Mouse (Mus musculus) urinary bladder, postnatal 25 days (tissue): ENCODE measurements around the gene 4930562C15Rik.
A peak's percentile ranks its signal among the peaks of the same experiment; 100 is the strongest.
"Not testable (repeated sequence)": the region's sequence is repeated elsewhere in the genome, so short reads cannot be mapped to it uniquely, and the experiment has no call there.

ENCODE experiments used
- DNase-seq: peaks from one replicate; pipeline ENCODE4 v3.0.0; 2022; ENCODE audit warnings: low spot score

The 4930562C15Rik gene

DNA sequence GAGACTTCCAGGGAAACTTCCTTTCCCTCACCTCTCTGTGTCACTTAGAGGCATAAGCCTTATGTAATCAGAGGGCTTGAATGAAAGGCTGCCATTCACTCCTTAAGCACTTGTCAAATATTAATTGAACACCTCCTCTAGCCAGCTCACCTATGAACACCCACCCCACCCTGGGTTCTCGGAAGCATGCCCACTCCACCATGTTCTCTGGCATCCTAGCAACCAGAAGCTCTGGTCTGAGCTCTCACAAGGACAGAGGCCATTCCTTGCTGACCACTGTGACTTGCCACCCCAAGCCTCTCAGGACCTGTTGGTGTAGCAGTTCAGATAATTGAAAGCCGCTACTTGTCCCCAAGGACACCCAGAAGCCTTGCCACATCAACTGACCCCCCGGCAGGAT lies at the start of gene 4930562C15Rik:
TSS of gene 4930562C15Rik (plus strand) at position 226 of the 400 bp plus-strand sequence.
- no peak for DNase-seq

DNA sequence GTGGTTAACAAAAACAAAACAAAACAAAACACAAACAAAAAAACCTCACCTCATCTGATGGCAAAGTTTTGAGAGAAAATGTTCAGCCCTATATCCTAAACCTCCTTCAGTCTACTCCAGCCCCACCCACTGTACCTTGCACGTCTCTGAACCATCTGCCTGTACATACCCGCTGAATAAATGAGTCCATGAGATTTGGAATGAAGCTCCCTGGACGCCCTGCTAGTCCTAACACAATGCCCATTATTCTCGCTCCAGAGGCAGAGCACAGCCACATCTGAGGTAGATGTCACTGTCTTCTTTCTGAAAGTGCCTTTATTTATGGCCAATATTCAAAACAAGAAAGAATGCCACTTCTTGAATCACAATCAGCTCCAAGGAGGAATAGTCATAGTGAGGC lies 49.5 kb upstream of the 4930562C15Rik start:
- DNase-seq, result no peak

DNA sequence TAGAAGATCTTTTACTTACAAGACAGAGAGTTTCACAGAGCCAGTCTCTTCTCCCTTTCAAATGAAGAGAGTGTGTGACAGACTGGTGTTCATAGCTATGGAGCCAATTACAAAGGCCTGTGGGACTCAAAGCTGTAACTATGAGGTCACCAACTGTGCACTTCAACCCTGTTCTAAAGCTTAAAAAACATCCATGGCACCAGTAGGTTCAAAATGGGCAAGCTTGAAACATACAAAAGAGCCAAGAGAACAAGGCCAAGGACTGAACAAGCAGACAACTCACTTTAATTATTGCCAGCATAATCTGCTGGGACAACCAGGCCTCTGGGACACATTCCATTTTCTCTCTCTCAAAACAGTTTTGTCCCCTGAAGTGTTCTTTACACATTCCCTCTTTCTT lies 47.0 kb upstream of the 4930562C15Rik start:
- no peak for DNase-seq

DNA sequence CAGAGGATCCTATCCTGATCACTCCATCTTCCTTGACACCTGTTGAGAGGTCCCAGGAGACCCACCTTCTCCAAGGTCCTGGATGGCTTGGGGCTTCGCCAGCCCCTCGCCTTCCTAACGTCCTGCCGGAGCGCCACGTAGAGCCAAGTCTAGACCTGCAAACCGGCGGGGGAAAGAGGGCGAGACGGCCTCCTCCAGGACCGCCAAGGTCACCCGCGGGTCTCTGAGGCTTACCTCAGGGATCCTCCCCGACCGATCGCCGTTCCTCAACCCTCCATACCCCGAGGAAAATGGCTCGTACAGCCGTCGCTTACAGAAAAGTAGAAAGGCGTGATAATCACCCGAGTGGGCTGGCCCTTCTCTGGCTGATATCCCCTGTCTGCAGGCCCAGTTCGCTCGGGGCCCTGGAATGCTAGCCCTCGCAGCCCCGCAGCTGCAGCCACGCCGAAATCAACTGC lies 45.9 kb upstream of the 4930562C15Rik start:
- peak; percentile 13 for DNase-seq

DNA sequence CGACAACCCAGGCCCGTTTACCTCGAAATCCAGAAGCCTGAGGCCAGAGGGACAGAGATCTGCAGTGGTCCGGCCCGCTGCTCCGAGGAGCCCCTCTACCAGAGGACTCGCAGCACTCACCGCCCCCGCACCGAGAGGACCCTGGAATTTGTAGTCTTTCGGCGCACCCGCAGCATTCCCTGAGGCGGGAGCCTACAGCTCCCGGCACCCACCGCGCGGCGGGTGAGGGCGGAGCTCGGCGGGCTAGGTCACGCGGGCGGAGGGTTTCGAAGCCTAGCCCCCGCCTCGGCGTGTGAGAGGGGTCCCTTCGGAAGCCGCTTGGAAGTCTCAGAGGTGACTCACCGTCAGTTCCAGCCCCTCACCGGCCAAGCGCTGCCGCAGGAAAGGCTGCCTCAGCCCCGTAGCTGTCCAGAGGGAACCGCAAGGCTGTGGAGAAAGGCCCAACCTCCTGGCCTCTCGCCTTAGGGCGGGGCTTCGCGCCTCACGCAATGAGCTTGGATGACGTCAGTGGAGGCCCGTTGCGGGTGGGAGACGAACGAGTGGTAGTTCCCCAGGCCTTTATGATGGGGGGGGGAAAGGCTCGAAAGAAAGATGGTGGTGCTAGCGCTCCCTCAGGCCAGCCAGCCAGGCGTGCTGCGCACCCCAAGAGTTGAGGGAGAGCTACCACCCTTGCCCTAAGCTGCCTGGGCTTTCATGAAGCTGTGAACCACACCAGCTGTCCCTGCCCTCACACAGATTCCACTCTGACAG lies 45.2 kb upstream of the 4930562C15Rik start, which contains the start of gene Cdip1:
TSS of gene Cdip1 (minus strand) at position 483 of the 750 bp plus-strand sequence.
- DNase-seq, result peak; percentile 88

DNA sequence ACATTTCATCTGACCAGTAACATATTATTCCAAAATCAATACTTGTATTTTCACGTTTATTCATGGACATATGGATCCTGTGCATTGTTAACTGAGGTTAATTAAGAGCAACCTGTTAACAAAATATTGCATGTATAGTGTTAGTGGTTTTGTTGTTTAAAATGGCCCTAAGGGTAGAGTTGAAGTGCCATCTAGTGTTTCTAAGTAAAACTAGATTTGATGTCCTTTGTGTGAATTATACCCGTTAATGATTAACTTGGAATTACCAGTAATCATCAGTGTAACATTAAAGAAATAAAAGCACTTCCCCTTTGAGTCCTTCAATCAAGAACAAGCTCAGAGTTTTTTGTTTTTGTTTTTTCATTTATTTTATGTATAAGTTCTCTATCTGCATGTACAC lies 43.9 kb upstream of the 4930562C15Rik start:
- no peak for DNase-seq

DNA sequence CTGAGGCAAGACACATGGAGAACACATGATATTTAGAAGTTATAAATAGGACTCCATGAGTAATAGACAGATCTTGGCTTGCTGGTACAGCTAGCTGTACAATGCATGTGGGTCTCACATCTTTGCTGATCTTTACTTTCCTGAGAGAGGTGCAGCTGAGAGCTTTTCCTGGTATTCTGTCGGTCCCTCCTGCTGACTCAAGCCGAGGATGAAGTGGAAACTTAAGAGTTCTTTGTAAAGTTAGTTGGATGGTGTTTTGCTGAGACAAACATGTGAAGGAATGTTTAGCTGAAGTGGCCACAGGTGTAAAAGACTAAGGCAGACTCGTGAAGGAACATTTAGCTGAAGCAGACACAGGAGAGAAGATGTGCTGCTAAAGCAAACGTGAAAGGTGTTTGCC lies 38.6 kb upstream of the 4930562C15Rik start:
- no peak for DNase-seq

DNA sequence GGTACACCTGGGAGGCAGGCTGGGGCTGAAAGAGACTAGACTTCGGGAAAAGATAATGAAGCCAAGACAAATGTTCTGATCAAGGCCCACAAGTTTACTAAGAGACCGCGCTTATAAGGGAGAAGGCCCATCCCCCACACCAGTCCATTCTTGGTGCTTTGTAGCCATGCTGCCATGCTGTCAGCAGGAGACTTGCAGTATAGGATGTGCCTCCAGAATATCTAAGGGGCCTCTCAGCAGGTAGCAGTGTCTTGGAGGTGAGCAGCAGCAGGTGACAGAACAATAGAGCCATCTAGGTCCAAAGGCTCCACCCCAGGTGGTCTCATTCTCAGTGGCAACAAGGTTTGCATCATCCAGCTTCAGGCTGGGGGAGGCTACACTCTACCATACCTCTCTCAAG lies 16.9 kb upstream of the 4930562C15Rik start:
- no peak for DNase-seq

DNA sequence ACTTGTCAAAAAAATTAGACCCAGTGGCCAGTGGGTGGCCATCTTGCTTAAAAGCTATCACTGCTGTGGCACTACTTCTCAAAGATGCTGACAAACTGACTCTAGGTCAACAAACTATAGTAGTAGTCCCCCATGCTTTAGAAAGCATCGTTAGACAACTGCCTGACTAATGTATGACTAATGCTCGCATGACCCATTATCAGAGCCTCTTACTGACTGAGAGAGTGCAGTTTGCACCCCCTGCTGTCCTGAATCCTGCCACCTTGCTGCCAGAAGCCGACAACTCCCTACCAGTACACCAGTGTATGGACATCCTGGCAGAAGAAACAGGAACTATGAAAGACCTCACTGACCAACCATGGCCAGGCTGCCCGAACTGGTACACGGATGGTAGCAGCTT lies 10.8 kb upstream of the 4930562C15Rik start:
- not testable (repeated sequence) for DNase-seq

DNA sequence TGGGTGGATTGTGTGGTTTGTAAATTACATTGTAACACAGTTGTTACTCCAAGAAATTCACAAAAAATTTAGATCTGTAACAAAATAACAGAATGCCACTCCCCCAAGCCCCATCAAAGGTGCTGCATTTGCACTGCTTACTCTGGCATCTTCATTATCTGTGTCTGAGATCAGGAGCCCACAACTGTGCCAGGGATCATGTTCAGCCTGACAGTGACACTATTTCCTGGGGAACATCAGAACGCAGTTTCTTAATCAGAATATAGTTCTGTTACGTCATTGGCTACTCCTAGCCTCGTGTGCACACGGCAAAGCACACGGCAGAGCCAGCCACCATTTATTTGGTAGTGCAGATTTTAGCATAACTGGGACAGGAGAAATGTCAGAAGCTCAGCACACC lies 7.6 kb upstream of the 4930562C15Rik start:
- no peak for DNase-seq

DNA sequence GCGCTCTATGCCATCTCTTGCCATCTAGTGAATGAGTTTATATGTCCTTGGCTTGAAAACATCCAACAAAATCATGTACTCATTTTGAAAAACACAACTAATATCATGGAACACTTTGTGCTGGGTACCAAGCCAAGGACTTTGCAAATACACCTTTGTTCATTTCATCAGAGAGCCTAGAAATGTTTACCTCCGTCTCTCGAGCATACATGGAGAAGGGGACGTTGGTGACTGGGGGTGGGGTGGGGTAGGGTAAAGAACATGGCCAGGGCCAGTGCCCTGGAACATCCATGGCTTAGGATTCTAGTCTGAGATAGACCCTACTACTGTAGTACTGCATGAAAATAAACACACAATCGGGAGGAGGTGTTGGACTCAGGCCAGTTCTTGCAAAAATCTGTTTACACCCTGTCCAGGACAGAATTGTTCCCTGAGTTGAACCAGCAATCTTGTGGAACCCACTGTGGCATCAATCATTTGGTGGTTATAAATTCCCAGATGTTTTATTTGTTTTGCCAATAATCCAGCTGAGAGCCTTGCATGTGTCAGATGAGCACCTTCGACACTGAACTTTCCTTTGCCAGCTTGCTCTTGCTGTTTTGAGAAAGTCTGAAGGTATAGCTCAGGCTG lies 5.8 kb upstream of the 4930562C15Rik start:
- no peak for DNase-seq

DNA sequence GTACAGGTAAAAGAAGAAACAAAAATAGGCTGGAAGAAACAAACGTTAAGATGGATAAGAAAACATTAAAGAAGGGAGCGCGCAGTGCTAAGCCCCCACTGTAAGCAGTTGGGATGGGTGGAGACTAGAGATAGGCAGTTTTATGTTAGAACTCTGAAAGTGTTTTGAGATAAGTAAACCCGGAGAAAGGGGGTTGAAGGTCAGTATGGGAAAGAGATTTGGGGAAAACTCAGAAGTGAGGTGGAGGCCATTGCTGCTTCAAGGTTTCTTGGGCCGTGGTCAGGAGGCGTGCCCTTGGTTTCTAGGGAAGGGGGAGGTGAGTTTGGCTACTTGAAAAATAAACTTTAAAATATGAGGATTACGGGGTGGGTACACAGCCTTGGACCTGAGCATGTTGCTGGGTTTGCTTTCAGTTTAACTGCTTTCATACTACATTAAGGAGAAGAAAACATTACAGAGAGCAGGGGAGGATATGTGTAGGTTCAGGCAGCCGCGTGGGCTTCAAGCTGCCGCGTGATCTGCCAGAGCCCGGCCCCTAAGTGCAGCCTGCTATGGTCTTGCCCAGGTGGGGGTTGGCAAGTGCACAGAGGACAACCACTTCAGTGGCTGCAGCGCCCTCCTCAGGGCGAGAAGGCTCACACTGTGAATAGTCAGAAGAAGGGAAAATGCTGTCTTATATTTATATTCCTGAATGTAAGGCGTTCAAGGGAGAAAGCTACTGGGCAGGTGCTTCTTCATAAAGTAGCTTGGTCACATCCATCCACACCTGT lies 3.4 kb upstream of the 4930562C15Rik start:
- no peak for DNase-seq

DNA sequence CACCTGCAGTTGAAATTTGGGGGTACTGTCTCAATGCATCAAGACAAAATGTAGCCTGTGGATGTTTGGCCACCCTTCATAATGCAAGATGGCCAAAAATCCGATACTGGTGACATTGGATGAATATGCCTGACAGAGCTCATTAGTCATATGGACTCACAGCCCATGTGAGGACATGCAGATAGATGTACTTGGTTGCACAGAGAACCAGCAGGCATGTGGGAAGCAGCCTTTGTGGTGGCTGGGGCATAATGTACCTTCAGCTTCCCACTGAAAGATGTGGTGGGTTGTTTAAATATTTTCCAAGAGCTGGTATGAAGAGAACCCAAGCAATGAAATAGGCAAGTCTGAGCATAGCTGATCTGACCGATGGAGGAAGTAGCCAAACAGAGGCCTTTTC lies 1.4 kb upstream of the 4930562C15Rik start:
- DNase-seq, result no peak

DNA sequence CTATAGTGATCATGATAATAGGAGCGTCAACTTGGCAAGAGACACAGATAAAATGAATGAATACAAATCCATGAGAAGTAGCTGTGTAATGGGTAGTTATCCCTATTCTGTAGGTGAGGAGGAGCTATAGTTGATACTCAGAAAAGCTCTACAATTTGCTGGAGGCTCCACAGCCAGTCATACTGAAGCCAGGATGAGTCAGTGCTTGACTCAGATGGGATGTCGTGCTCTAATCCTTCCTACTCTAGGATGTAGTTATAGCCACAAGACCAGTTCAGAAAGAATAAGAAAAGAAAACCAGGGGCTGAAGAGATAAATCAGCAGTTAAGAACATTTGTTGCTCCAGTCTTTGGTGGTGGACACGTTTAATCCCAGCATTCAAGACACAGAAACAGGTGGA lies 2.4 kb downstream of the 4930562C15Rik start:
- DNase-seq, result no peak

DNA sequence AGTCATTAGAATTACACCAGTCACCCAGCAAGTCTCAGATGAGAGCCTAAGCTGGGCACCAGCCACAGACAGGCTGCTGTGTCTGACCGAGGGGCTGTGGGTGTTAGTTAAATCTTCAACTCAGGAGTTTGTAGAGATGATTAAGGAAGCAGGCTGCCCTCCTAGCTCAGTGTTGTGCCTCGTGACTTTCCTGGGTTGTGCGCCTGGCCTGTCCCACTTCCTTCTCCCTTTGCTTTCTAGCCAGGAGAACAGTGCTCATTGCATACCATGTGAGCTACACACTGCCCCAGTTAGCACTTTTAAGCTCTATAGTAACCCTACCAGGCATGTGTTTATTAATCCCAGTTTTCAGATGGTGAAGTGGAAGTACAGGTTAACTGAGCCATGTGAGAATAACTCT lies 4.3 kb downstream of the 4930562C15Rik start:
- DNase-seq, result no peak

DNA sequence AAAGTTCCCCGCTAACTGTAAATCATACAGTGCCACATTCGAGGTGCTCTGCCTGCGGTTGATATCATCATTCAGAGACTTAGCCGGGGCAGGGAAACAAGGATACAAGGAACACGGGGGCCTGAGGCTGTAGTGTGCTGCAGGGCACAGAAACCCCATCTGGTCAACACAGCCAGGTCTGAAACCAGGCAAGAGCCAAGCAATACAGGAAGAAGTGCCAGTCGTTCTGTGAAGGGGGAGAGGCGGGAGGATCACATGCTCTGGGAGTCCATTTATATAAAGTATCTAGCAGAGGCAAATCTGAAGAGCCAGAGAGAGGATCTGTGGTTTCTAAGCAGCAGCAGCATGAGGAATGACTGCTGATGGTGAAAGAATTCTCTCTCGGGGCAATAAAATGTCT lies 5.0 kb downstream of the 4930562C15Rik start:
- no peak for DNase-seq

DNA sequence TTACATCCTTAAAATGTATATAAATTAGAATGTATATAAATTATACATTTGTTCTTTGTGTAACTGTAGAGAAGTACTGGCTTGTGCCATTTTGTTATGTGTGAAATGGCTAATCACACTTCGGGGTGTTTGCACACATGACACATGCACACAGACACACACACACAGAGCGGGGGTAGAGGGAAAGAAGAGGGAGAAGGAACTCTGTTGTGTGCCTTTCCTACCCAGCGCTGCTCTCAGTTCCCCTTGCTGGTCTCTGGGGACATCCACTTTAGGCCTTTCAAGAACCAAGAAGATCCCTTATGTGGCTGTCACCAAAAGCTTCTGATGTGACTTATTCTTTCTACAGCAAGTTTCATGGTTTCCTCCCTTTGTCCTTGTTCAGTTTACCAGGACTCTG lies 11.8 kb downstream of the 4930562C15Rik start:
- no peak for DNase-seq

DNA sequence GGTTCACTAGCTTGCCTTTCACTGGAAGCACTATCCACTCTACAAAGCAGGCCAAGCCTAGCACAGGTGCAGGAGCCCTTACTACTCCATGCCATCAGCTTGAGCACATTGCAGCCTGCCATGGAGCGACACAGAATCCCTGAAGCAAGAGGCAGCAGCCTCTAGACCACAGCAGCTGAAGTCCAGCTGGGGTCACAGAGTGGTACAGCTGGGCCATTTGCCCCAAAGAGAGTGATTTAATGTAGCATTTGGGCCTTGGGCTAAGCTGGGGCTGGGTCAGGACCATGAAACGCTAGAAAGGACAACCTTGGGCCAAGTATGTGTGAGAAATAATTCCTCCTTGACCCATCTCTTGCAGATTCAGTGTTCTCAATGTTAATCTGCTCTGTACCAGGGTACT lies 12.9 kb downstream of the 4930562C15Rik start:
- no peak for DNase-seq

DNA sequence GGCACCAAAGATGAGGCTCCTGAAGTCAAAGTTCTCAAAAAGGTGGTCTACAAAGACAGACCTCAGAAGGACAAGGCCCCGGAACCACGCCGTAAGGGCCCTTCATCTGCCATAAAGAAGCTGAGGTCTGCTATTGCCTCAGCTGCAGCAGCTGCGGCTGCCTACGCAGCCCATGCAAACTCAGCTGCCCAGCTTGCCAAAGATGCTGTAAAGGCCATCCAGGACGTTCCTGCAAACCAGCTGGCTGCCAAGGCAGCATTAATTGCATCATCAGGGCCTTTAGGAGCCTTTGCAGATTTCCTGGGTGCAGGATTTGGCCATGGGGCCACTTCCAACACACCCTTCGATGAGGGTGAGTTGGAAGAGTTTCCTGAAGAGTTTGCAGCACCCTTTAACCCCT lies 15.1 kb downstream of the 4930562C15Rik start:
- DNase-seq, result no peak

DNA sequence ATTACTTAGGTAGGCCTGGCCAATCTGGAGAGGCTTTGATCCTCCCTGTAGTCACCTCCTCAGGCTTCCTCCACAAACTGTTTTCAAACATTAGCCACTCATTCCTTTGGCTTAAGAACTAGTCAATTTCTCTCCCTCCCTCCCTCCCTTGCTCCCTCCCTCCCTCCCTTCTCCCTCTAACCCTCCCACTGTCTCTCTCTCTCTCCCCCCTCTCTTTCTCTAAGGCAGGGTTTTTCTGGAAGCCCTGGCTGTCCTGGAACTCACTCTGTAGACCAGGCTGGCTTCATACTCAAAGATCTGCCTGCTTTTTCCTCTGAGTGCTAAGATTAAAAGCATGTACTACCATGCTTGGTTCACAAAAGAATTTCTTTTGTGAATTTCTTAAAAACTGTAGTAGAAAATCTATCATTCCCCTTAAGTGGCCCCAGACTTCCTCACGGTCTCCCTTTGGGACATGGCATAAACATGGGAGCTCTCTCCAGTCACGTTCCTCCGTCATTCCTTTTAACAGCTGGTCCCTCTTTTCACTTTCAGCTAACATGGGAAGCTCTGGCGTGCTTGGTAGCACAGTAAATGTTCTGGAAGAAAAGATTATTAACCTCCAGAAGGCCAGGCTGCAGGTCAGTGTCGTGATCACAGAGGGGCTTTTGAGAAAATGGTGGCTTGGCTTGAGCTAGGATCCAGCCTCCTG lies 15.9 kb downstream of the 4930562C15Rik start:
- DNase-seq, result no peak

DNA sequence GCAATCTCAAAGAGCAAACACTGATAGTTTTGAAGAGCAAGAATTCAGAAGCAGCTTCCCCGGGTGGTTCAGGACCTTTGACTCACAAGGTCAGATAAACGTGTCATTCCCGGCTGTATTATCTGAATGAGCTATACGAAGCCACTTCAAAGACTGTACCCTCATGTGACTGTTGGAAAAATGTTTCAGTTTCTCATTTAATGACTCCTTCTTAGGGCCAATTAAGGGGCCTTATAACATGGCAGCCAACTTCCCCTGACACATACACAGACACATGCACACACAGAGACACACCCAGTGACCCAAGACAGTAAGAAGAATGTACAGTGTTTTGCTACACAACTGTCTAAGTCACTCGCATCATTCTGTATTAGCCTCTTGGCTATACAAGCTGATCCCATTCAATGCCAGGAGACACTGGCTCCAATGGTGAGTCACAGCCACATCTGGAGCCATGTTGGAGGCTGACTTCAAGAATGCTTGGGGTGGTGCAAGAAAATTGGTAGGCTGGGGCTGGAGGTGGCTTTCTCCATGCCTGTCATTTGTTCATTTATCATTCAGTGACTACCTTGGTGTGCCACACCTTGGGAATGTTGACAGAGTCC lies 19.9 kb downstream of the 4930562C15Rik start:
- no peak for DNase-seq

DNA sequence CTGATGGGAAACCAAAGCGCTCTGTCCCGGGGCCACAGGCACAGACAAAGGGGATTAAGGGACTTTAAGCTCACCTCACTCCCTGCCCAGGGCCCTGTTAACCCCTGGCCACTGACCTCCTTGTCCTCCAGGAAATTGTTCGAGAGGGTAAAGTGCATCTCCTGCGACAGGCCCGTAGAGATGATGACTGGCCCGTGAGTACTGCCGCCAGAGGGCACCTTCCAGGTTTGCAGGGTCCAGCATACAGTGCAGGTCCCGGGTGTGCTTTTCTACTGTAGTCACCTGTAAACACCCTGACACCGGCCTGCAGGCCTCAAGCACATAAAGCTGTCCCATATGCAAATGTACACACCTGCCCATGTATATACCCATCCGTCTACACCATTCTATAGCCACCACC lies 26.2 kb downstream of the 4930562C15Rik start:
- DNase-seq, result no peak
